Comparison of ENCODE assay signal across 8 mouse cellular contexts in the genomic region with DNA sequence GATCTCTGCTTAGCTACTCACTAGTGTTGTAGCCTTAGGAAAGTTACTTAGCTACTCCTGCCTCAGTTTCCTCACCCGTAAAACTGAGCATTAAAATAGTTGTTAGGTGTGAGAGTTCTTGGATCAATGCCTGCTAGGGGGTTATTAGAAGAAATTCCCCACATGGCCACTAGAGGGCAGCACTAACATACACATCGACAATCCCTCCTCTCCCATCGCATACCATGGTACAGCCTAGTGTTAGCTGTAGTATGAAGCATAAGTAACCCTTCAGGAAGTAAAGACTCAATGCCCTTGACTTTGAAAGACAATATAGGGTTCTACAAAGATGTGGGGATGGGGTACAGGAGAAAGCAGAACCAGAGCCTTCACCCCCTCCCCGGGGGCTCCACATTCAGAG. TPM values are rescaled to one million over a fixed set of nuclear protein-coding genes. Genes with fewer than 3 reads are reported as not detected.
A peak's percentile ranks its signal among the peaks of the same experiment; 100 is the strongest.
DNase-seq lines count a peak whose midpoint lies in the region; ATAC-seq and TF ChIP-seq lines count a peak whose summit lies in the region.

No protein-coding gene starts in this region.

- WGBS in limb, embryonic 11.5 days, result 31% methylated on average over 4 of the region's 4 CpGs
- whole genome bisulfite sequencing in midbrain, embryonic 15.5 days, result 37% methylated on average over 4 of the region's 4 CpGs

- ATAC-seq in frontal cortex, adult (ENCODE audit: low TSS enrichment), result peak; percentile 53
- ATAC-seq in hematopoietic stem cell, adult 5-6 weeks (replicated peaks in 1 of 2; ENCODE audit: insufficient read depth in 1 of 2, low FRiP score in 2 of 2, low TSS enrichment in 1 of 2, low read depth in 1 of 2, poor library complexity in 2 of 2, severe bottlenecking in 2 of 2), result peak; percentile 47 to 59; a peak in 3 of 4 replicates
- ATAC-seq in limb, embryonic 11.5 days (ENCODE audit: insufficient number of reproducible peaks, low FRiP score, low TSS enrichment, low read depth), result 0 out of 2 replicates have a peak, but pooled peaks have one; percentile 45
- ATAC-seq in midbrain, embryonic 15.5 days (replicated peaks), result peak; percentile 70

- no peaks in the 10 kb centered on the region for H3K4me1 ChIP-seq in MEL (ENCODE audit: control insufficient read depth in 1 of 2, insufficient read depth in 2 of 2, low read length in 2 of 2)
- H3K4me1 ChIP-seq in cortical plate, adult 2 months (ENCODE audit: control insufficient read depth, insufficient read depth, low read length), result no peaks in the 10 kb centered on the region
- no peaks in the 10 kb centered on the region for H3K4me1 ChIP-seq in limb, embryonic 11.5 days (ENCODE audit: control insufficient read depth, insufficient read depth, low read length)
- H3K4me1 ChIP-seq in midbrain, embryonic 15.5 days, result no peaks in the 10 kb centered on the region

- H3K36me3 ChIP-seq in MEL (ENCODE audit: control insufficient read depth in 1 of 2, insufficient read depth in 2 of 2, low read length in 2 of 2), result no peaks in the 10 kb centered on the region
- H3K36me3 ChIP-seq in limb, embryonic 11.5 days (ENCODE audit: control insufficient read depth, insufficient read depth, low read length), result no peaks in the 10 kb centered on the region
- H3K36me3 ChIP-seq in midbrain, embryonic 15.5 days (replicated peaks), result no peaks in the 10 kb centered on the region

- no peaks in the 10 kb centered on the region for H3K9me3 ChIP-seq in MEL (replicated peaks; ENCODE audit: insufficient read depth, low read length)
- no peaks in the 10 kb centered on the region for H3K9me3 ChIP-seq in limb, embryonic 11.5 days (ENCODE audit: control insufficient read depth, low read length)
- no peaks in the 10 kb centered on the region for H3K9me3 ChIP-seq in midbrain, embryonic 15.5 days

- peaks cover 0 to 4% of the 10 kb centered on the region in 2 experiments; a peak in 2 of 4 replicates for H3K27me3 ChIP-seq in MEL (ENCODE audit: control insufficient read depth in 1 of 2, insufficient read depth in 2 of 2, low read length in 2 of 2)
- H3K27me3 ChIP-seq in limb, embryonic 11.5 days (ENCODE audit: control insufficient read depth, insufficient read depth, low read length), result no peaks in the 10 kb centered on the region
- no peaks in the 10 kb centered on the region for H3K27me3 ChIP-seq in midbrain, embryonic 15.5 days (replicated peaks)

- DNase-seq in frontal cortex, postnatal 25 days (ENCODE audit: low spot score in 2 of 2), result no peak
- peak; percentile 77 for DNase-seq in MEL (ENCODE audit: low read depth, low spot score)
- DNase-seq in limb, embryonic 11.5 days (ENCODE audit: low spot score), result peak; percentile 80
- peak; percentile 76 for DNase-seq in thymus, postnatal 0 days (ENCODE audit: low spot score)

- H3K4me3 ChIP-seq in MEL (ENCODE audit: control insufficient read depth in 1 of 2, insufficient read depth in 1 of 2, low read depth in 2 of 2, low read length in 2 of 2), result no peak overlapping the region
- no peak overlapping the region for H3K4me3 ChIP-seq in cortical plate, adult 2 months (ENCODE audit: insufficient read depth, low read length)
- H3K4me3 ChIP-seq in limb, embryonic 11.5 days (ENCODE audit: low read depth, low read length), result no peak overlapping the region
- no peak overlapping the region for H3K4me3 ChIP-seq in midbrain, embryonic 15.5 days

- no peak for TF ChIP-seq EP300 in MEL (IDR thresholded peaks at IDR 0.05; ENCODE audit: low read depth in 1 of 2, low read length in 2 of 2)

- TF ChIP-seq CTCF in MEL (IDR thresholded peaks at IDR 0.05 in 2 of 3, conservative IDR thresholded peaks at IDR 0.05 in 1 of 3; ENCODE audit: control insufficient read depth in 1 of 3, insufficient read depth in 1 of 3, low read depth in 2 of 3, low read length in 3 of 3, poor library complexity in 1 of 3, severe bottlenecking in 1 of 3), result peak; percentile 78 to 98 (median 95)
- TF ChIP-seq CTCF in cortical plate, adult 2 months (IDR thresholded peaks at IDR 0.05; ENCODE audit: extremely low read depth, insufficient read depth, low read length), result peak; percentile 92

- no peak overlapping the region for H3K4me2 ChIP-seq in limb, embryonic 11.5 days (ENCODE audit: low read depth, severe bottlenecking)
- no peak overlapping the region for H3K4me2 ChIP-seq in midbrain, embryonic 15.5 days

- H3K79me2 ChIP-seq in MEL (ENCODE audit: control insufficient read depth, insufficient read depth, low read length, poor library complexity), result no peaks in the 10 kb centered on the region

- no peak overlapping the region for H3K27ac ChIP-seq in MEL (ENCODE audit: control insufficient read depth, low read depth, low read length)
- H3K27ac ChIP-seq in cortical plate, adult 2 months (ENCODE audit: insufficient read depth, low read length), result no peak overlapping the region
- no peak overlapping the region for H3K27ac ChIP-seq in limb, embryonic 11.5 days (replicated peaks; ENCODE audit: low read depth, low read length)
- H3K27ac ChIP-seq in midbrain, embryonic 15.5 days, result no peak overlapping the region

- H3K9ac ChIP-seq in MEL (ENCODE audit: control insufficient read depth, low read depth, low read length, poor library complexity, severe bottlenecking), result no peak overlapping the region
- H3K9ac ChIP-seq in limb, embryonic 11.5 days (ENCODE audit: low read length), result no peak overlapping the region
- no peak overlapping the region for H3K9ac ChIP-seq in midbrain, embryonic 15.5 days

- peak; percentile 98 for TF ChIP-seq RAD21 in MEL (IDR thresholded peaks at IDR 0.05; ENCODE audit: low read depth, low read length)

- no peak for TF ChIP-seq POLR2A in MEL (IDR thresholded peaks at IDR 0.05; ENCODE audit: control insufficient read depth in 1 of 2, insufficient read depth in 1 of 2, low read depth in 1 of 2, low read length in 2 of 2, poor library complexity in 1 of 2)
- TF ChIP-seq POLR2A in cortical plate, adult 2 months (IDR thresholded peaks at IDR 0.05; ENCODE audit: extremely low read depth, insufficient read depth, low read length), result no peak

TF ChIP-seq in MEL, 35 proteins besides CTCF, POLR2A, EP300 and RAD21:
- TF ChIP-seq NELFE (IDR thresholded peaks at IDR 0.05; ENCODE audit: low read depth, low read length) (no peak), ELF1 (IDR thresholded peaks at IDR 0.05; ENCODE audit: low read depth, low read length) (no peak), ZC3H11A (IDR thresholded peaks at IDR 0.05; ENCODE audit: low read depth, low read length) (peak; percentile 89), TBP (IDR thresholded peaks at IDR 0.05; ENCODE audit: low read depth, low read length) (no peak), NRF1 (IDR thresholded peaks at IDR 0.05; ENCODE audit: insufficient read depth, low read depth, low read length, poor library complexity, severe bottlenecking) (no peak), MAZ (IDR thresholded peaks at IDR 0.05; ENCODE audit: low read depth, low read length) (no peak), KAT2A (conservative IDR thresholded peaks at IDR 0.05; ENCODE audit: low read depth, low read length) (no peak), E2F4 (IDR thresholded peaks at IDR 0.05; ENCODE audit: borderline replicate concordance, low read depth, low read length) (no peak), RCOR1 (IDR thresholded peaks at IDR 0.05; ENCODE audit: low read depth, low read length) (no peak), JUND (IDR thresholded peaks at IDR 0.05; ENCODE audit: low read depth, low read length) (no peak), UBTF (IDR thresholded peaks at IDR 0.05; ENCODE audit: borderline replicate concordance, insufficient read depth, low read depth, low read length) (no peak), HCFC1 (IDR thresholded peaks at IDR 0.05; ENCODE audit: low read depth, low read length) (no peak), GATA1 (IDR thresholded peaks at IDR 0.05; ENCODE audit: low read depth, low read length) (no peak), SMC3 (IDR thresholded peaks at IDR 0.05; ENCODE audit: low read depth, low read length) (peak; percentile 86)

RNA-seq across cellular contexts. Expression of gene Slc12a3, which starts 1.7 kb away (rescaled TPM):
- total RNA-seq in MEL (2012; rRNA removed), result not detected in 2 replicates
- not detected for polyA plus RNA-seq in MEL (2012; ENCODE audit: insufficient read depth in 1 of 2, insufficient read length in 2 of 2, low read depth in 1 of 2, low replicate concordance in 2 of 2, missing spikeins in 1 of 2)
- 0.66 and 1.0 TPM in 2 replicates for polyA plus RNA-seq in cortical plate, adult 2 months (2012; rRNA removed)
- not detected in 2 replicates for total RNA-seq in hematopoietic stem cell, adult 5-6 weeks (2017)
- polyA plus RNA-seq in limb, embryonic 11.5 days (2014; fragmentation: Nextera tagmentation; extraction: Ambion mirVana), result 0.16 TPM in 1 of 2 replicates, not detected in the other
- polyA plus RNA-seq in midbrain, embryonic 15.5 days (2015; fragmentation: Nextera tagmentation; extraction: Ambion mirVana), result 0.05 and 0.06 TPM in 2 replicates
- polyA plus RNA-seq in thymus, postnatal 0 days (2015; fragmentation: Nextera tagmentation; extraction: Ambion mirVana), result 0.12 and 0.21 TPM in 2 replicates

RNA-seq across cellular contexts. Expression of gene Herpud1, which starts 55.5 kb away (rescaled TPM):
- 66.9 and 90.6 TPM in 2 replicates for total RNA-seq in MEL (2012; rRNA removed)
- polyA plus RNA-seq in MEL (2012; ENCODE audit: insufficient read depth in 1 of 2, insufficient read length in 2 of 2, low read depth in 1 of 2, low replicate concordance in 2 of 2, missing spikeins in 1 of 2), result 10 to 100 TPM in 1 of 2 experiments, not detected in 1; 66.1 TPM
- polyA plus RNA-seq in cortical plate, adult 2 months (2012; rRNA removed), result 90.6 and 97.8 TPM in 2 replicates
- total RNA-seq in hematopoietic stem cell, adult 5-6 weeks (2017), result 74.5 and 93.6 TPM in 2 replicates
- 61.9 and 62.4 TPM in 2 replicates for polyA plus RNA-seq in limb, embryonic 11.5 days (2014; fragmentation: Nextera tagmentation; extraction: Ambion mirVana)
- 69.3 and 76.4 TPM in 2 replicates for polyA plus RNA-seq in midbrain, embryonic 15.5 days (2015; fragmentation: Nextera tagmentation; extraction: Ambion mirVana)
- polyA plus RNA-seq in thymus, postnatal 0 days (2015; fragmentation: Nextera tagmentation; extraction: Ambion mirVana), result 78.9 and 83.6 TPM in 2 replicates

Comparison
In these comparisons a context has a peak if more than half of its experiments do, and no peak if none do; other contexts are left out.
1. DNase-seq: peak in MEL (single experiment), limb, embryonic 11.5 days (single experiment) and thymus, postnatal 0 days (single experiment); none in frontal cortex, postnatal 25 days (0 of 2).
2. Peak in every context shown above with its lines, with median percentiles within 50 percentile points of each other: ATAC-seq.